Mouse (Mus musculus) midbrain, embryonic 10.5 days (tissue): ENCODE measurements around the gene Hist1h2bl. TPM values are rescaled to one million over a fixed set of nuclear protein-coding genes. Genes with fewer than 3 reads are reported as not detected.
"Not testable (repeated sequence)": the region's sequence is repeated elsewhere in the genome, so short reads cannot be mapped to it uniquely, and the experiment has no call there.

Source experiments
- DNase-seq: peaks from one replicate; pipeline ENCODE4 v3.0.0-alpha.2; 2017; ENCODE audit warnings: low spot score
- H3K27ac ChIP-seq: fragments of 300-500 bp; sonication (generic); replicated peaks from 2 replicates; pipeline ENCODE4 v1.5.1; 2016; ENCODE audit warnings: mild to moderate bottlenecking
- H3K27me3 ChIP-seq: fragments of 300-500 bp; sonication (generic); 2 replicates; pipeline ENCODE4 v1.6.1; 2016; ENCODE audit warnings: low read depth, mild to moderate bottlenecking; ENCODE audit not compliant: poor library complexity, severe bottlenecking
- H3K36me3 ChIP-seq: fragments of 300-500 bp; sonication (generic); 2 replicates; pipeline ENCODE4 v1.6.1; 2016; ENCODE audit warnings: mild to moderate bottlenecking, moderate library complexity
- H3K4me1 ChIP-seq: fragments of 300-500 bp; sonication (generic); 2 replicates; pipeline ENCODE4 v1.6.1; 2016
- H3K4me3 ChIP-seq: fragments of 300-500 bp; sonication (generic); 2 replicates; pipeline ENCODE4 v1.5.1; 2016; ENCODE audit warnings: mild to moderate bottlenecking, moderate library complexity
- H3K9me3 ChIP-seq: fragments of 300-500 bp; sonication (generic); replicated peaks from 2 replicates; pipeline ENCODE4 v1.6.1; 2016; ENCODE audit warnings: mild to moderate bottlenecking
- WGBS: fragments of 180-500 bp; shearing (Covaris S2); methylation state at CpG from one replicate; pipeline ENCODE4 v1.1.7; 2016; 5-methylcytosine and 5-hydroxymethylcytosine counted together
- polyA plus RNA-seq: library from polyadenylated mRNA; unstranded; fragments of >200 nt; fragmentation: Nextera tagmentation; extraction: Ambion mirVana; gene quantifications from 2 replicates; pipeline ENCODE4 v1.2.1, GENCODE M21; 2016

Gene Hist1h2bl
- 1.4 and 3.4 TPM in 2 replicates for polyA plus RNA-seq

- H3K9me3 ChIP-seq, H3K36me3 ChIP-seq, H3K27me3 ChIP-seq: not testable (repeated sequence)
- H3K4me1 ChIP-seq, result peaks cover 41% of the 10 kb centered on the region
- peak within 1 kb of the TSS; percentile 94 for H3K27ac ChIP-seq
- WGBS, result under 1% methylated on average over 37 of the region's 50 CpGs
- H3K4me3 ChIP-seq, result peak within 1 kb of the TSS; percentile 57
- peak; percentile 82 for DNase-seq
Observed at GRCm38 (mm10) chr13:21715864-21716539, at the start of gene Hist1h2bl, which contains the start of gene Hist1h2ai. Gene Hist1h2bl (minus strand): TSS chr13:21716143. Gene Hist1h2ai (plus strand): TSS chr13:21716422.

- H3K27me3 ChIP-seq, result no peaks in the 10 kb centered on the region
- 80% methylated on average over 1 of the region's 1 CpGs for WGBS
- H3K27ac ChIP-seq, result peak overlapping the region; percentile 86
- H3K9me3 ChIP-seq, result no peaks in the 10 kb centered on the region
- peaks cover 40% of the 10 kb centered on the region for H3K4me1 ChIP-seq
- H3K36me3 ChIP-seq, result no peaks in the 10 kb centered on the region
- peak overlapping the region; percentile 59 for H3K4me3 ChIP-seq
- DNase-seq, result no peak
Observed at GRCm38 (mm10) chr13:21755707-21756106, 39.8 kb upstream of the Hist1h2bl start.

DNA sequence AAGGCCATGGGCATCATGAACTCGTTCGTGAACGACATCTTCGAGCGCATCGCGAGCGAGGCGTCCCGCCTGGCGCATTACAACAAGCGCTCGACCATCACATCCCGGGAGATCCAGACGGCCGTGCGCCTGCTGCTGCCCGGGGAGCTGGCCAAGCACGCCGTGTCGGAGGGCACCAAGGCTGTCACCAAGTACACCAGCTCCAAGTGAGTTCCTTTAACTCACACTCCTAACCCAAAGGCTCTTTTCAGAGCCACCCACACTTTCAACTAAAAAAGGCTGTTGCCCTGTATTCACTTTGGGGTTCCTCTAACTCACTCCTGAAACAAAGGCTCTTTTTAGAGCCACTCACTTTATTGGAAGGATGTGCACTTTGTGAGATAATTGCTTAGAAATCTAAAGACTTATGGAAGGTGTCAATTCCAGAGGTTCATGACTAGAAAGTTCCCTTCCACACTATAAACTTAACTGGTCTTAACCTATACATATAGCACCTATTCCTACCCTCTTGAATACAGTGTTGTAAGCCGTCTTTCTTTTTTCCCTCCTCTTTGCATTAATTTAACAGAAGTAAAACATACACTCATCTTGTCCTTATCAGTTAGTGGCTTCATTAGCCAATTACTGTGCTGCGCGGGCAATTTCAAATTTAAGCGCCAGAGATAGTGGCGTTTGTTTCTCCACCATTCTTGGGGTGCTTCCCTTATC lies 38.5 kb upstream of the Hist1h2bl start:
- Histone ChIP-seq H3K4me3 (peak overlapping the region; percentile 59), H3K27ac (peak overlapping the region; percentile 91), H3K4me1 (peaks cover 42% of the 10 kb centered on the region)
- not testable (repeated sequence) for H3K36me3 ChIP-seq, H3K27me3 ChIP-seq, H3K9me3 ChIP-seq
- peak; percentile 47 for DNase-seq
- WGBS, result 2% methylated on average over 11 of the region's 26 CpGs

- WGBS, result 0% methylated on average over 39 of the region's 50 CpGs
- not testable (repeated sequence) for H3K27me3 ChIP-seq, H3K36me3 ChIP-seq, H3K9me3 ChIP-seq
- H3K27ac ChIP-seq, result peak within 1 kb of the TSS; percentile 91
- DNase-seq, result peak; percentile 80
- peaks cover 49% of the 10 kb centered on the region for H3K4me1 ChIP-seq
- peak within 1 kb of the TSS; percentile 59 for H3K4me3 ChIP-seq
Observed at GRCm38 (mm10) chr13:21753524-21754285, 37.8 kb upstream of the Hist1h2bl start, which contains the start of the genes Hist1h2ak and Hist1h2bn. Gene Hist1h2ak (minus strand): TSS chr13:21753827. Gene Hist1h2bn (plus strand): TSS chr13:21754123.

DNA sequence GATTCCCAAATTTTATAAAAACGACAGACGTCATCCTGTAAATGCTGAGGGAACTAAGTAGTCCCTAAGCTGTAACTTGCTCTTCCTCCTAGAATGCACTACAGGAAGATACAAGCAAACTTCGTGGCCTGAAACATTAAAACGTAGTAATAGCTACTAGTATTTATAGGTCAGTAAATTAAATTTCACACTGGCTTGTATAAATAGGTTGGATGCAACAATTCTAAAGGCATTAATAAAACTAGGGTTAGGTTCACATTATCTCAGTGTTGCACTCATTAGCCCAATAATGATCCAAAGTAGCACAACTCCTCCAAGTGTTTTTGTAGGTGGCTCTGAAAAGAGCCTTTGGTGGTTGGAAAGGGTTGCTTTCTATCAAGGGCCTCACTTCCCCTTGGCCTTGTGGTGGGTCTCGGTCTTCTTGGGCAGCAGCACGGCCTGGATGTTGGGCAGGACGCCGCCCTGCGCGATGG lies 37.1 kb upstream of the Hist1h2bl start:
- no peaks in the 10 kb centered on the region for H3K27me3 ChIP-seq
- peak overlapping the region; percentile 58 for H3K4me3 ChIP-seq
- H3K9me3 ChIP-seq, result no peaks in the 10 kb centered on the region
- no peak for DNase-seq
- H3K4me1 ChIP-seq, result peaks cover 54% of the 10 kb centered on the region
- WGBS, result 5% methylated on average over 10 of the region's 10 CpGs
- H3K27ac ChIP-seq, result peak overlapping the region; percentile 91
- H3K36me3 ChIP-seq, result no peaks in the 10 kb centered on the region

DNA sequence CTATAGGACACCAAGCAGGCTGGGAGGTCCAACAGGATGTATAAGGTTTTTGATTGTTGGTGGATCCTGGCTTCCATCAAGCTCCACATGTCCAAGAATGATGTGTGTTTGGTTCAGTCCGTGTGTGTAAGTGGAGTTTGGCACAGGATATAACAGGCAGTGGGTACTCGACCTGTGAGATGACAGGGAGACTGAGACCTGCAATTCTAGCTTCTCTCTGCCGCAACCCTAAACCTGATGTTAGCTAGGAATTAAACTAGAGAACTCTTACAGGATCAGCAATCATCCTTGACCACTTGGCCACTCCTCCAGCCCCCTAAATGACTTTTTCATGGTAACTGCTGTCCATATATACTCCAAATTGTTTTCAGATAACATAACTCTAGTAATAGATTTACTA lies 36.4 kb upstream of the Hist1h2bl start:
- 50% methylated on average over 3 of the region's 3 CpGs for WGBS
- Histone ChIP-seq H3K27me3 (no peaks in the 10 kb centered on the region), H3K27ac (peak overlapping the region; percentile 91), H3K4me1 (peaks cover 59% of the 10 kb centered on the region), H3K36me3 (no peaks in the 10 kb centered on the region), H3K4me3 (peak overlapping the region; percentile 58), H3K9me3 (no peaks in the 10 kb centered on the region)
- DNase-seq, result peak; percentile 33

DNA sequence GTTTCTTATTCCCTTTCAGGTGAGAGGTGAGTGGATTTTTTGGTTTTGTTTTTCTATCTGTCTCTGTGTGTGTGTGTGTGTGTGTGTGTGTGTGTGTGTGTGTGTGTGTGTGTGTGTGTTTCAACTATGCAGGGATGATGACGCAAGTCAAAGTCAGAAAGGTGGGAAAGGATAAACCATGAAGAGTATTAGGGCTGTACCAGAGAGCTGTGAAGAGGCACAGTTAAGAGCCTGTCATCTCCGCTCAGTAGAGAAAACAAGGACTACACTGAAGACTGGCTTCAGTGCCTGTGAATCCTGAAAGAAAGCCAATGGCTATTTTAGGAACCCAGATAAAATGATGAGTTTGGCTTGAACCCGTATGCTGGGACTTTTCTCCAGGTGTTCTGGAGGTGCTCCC lies 35.9 kb upstream of the Hist1h2bl start:
- H3K4me1 ChIP-seq, result peaks cover 60% of the 10 kb centered on the region
- 78% methylated on average over 3 of the region's 3 CpGs for WGBS
- DNase-seq, result peak; percentile 20
- no peaks in the 10 kb centered on the region for H3K9me3 ChIP-seq
- H3K4me3 ChIP-seq, result peak overlapping the region; percentile 58; the same call in 1 of the 2 replicates
- H3K36me3 ChIP-seq, result no peaks in the 10 kb centered on the region
- peak overlapping the region; percentile 91 for H3K27ac ChIP-seq
- no peaks in the 10 kb centered on the region for H3K27me3 ChIP-seq

DNA sequence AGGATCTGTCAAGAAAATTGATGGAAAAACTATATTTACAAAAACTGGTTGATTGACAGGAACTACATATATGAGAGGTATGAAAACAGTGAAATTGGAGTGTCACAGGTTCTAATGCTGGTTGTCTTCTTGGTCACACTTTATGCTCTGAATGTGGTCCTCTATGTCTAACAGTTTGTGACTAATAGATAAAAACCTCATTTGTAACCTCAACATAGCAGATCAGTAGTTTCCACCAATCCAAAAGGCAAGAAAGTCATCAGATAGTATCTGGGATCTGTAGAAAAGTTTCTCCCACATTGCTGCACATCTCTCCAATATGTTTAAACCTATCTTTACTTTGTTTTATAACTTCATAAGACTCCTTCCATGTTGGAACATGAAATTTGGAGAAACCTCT lies 35.5 kb upstream of the Hist1h2bl start:
- Histone ChIP-seq H3K9me3 (no peaks in the 10 kb centered on the region), H3K4me3 (no peak overlapping the region), H3K4me1 (peaks cover 60% of the 10 kb centered on the region), H3K27ac (peak overlapping the region; percentile 91), H3K27me3 (no peaks in the 10 kb centered on the region), H3K36me3 (no peaks in the 10 kb centered on the region)
- DNase-seq, result no peak

- peaks cover 53% of the 10 kb centered on the region for H3K4me1 ChIP-seq
- H3K27me3 ChIP-seq, H3K9me3 ChIP-seq, H3K36me3 ChIP-seq: not testable (repeated sequence)
- H3K27ac ChIP-seq, result peak within 1 kb of the TSS; percentile 91
- peak; percentile 94 for DNase-seq
- peak within 1 kb of the TSS; percentile 61 for H3K4me3 ChIP-seq
- WGBS, result under 1% methylated on average over 49 of the region's 56 CpGs
Observed at GRCm38 (mm10) chr13:21750159-21751017, 34.4 kb upstream of the Hist1h2bl start, which contains the start of gene Hist1h4k. Gene Hist1h4k (minus strand): TSS chr13:21750505.

DNA sequence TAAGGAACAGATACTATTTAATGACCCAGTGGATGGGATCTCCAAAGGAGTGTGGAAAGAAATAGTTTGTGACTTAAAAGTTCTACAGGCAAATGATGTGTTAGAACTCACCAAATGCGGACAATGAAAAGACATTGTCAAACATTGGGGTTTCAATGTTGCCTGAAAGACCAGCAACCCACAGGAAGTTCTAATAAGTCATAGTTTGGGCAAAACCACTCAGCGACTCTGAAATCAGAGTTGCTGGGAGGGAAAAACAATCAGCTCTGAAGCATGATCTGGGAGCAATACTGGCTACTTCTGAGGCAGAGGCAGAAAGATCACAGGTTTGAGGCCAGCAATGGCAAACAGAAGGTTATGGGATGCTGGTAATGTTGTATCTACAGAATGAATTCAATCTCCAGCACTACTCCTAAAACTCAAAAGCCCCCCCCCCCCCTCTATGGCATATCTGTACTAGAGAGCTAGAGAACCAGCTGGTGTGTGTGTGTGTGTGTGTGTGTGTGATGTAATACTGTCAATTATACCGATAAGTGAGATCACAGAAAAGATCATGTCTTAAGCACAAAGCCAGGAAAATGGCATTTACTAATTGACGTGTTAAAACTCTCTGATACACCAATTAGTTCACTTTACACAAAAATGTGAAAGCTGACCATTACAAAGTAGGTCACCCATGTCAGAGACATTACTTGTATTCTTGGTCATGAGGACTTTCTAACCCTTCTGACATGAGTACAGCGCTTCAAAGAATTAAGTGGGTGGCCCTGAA lies 33.6 kb upstream of the Hist1h2bl start:
- Histone ChIP-seq H3K4me1 (peaks cover 45% of the 10 kb centered on the region), H3K36me3 (no peaks in the 10 kb centered on the region), H3K9me3 (no peaks in the 10 kb centered on the region), H3K27ac (peak overlapping the region; percentile 91), H3K27me3 (no peaks in the 10 kb centered on the region), H3K4me3 (peak overlapping the region; percentile 61)
- WGBS, result 6% methylated on average over 5 of the region's 5 CpGs
- peak; percentile 58 for DNase-seq

DNA sequence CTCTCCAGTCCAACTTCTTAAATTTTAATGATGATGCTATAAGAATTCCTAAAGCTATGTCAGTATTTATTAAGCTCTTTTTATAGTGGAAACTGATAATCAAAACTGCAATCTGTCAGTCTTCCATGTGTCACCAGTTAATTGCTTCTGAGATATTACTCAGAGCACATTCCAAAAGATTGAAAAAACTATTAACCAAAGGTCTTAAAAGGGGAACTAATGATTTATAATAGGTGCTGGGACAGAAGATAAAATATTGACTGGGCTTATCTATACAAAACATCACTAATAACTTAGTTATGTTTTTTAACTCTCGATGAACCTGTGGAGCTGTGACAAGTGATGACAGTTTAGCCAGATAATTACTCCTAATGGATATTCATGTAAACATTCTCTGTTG lies 29.1 kb upstream of the Hist1h2bl start:
- no peaks in the 10 kb centered on the region for H3K36me3 ChIP-seq
- H3K27ac ChIP-seq, result no peak overlapping the region
- H3K4me3 ChIP-seq, result no peak overlapping the region
- WGBS, result 87% methylated on average over 1 of the region's 1 CpGs
- H3K4me1 ChIP-seq, result peaks cover 20% of the 10 kb centered on the region
- no peaks in the 10 kb centered on the region for H3K27me3 ChIP-seq
- H3K9me3 ChIP-seq, result no peaks in the 10 kb centered on the region
- DNase-seq, result no peak
